Mouse (Mus musculus) forebrain, embryonic 10.5 days (tissue): ENCODE data around the gene Gstm2. TPM values are rescaled to one million over a fixed set of nuclear protein-coding genes. Genes with fewer than 3 reads are reported as not detected.
A peak's percentile ranks its signal among the peaks of the same experiment; 100 is the strongest.
"Not testable (repeated sequence)": the region's sequence is repeated elsewhere in the genome, so short reads cannot be mapped to it uniquely, and the experiment has no call there.

Source experiments
- DNase-seq: peaks from one replicate; pipeline ENCODE4 v3.0.0-alpha.2; 2017; ENCODE audit warnings: low spot score; ENCODE audit errors: extremely low spot score
- H3K27ac ChIP-seq: fragments of 300-500 bp; sonication (generic); 2 replicates; pipeline ENCODE4 v1.5.1; 2016; ENCODE audit warnings: mild to moderate bottlenecking
- H3K27me3 ChIP-seq: fragments of 300-500 bp; sonication (generic); 2 replicates; pipeline ENCODE4 v1.6.1; 2016; ENCODE audit warnings: mild to moderate bottlenecking; ENCODE audit not compliant: poor library complexity, severe bottlenecking
- H3K36me3 ChIP-seq: fragments of 300-500 bp; sonication (generic); replicated peaks from 2 replicates; pipeline ENCODE4 v1.6.1; 2016; ENCODE audit warnings: mild to moderate bottlenecking, moderate library complexity
- H3K4me1 ChIP-seq: fragments of 300-500 bp; sonication (generic); 2 replicates; pipeline ENCODE4 v1.6.1; 2016
- H3K4me3 ChIP-seq: fragments of 300-500 bp; sonication (generic); 2 replicates; pipeline ENCODE4 v1.5.1; 2016; ENCODE audit warnings: mild to moderate bottlenecking, moderate library complexity
- H3K9me3 ChIP-seq: fragments of 300-500 bp; sonication (generic); 2 replicates; pipeline ENCODE4 v1.6.1; 2016; ENCODE audit warnings: mild to moderate bottlenecking, moderate library complexity
- WGBS: fragments of 180-500 bp; shearing (Covaris S2); methylation state at CpG from one replicate; pipeline ENCODE4 v1.1.7; 2016; 5-methylcytosine and 5-hydroxymethylcytosine counted together
- polyA plus RNA-seq: library from polyadenylated mRNA; unstranded; fragments of >200 nt; fragmentation: Nextera tagmentation; extraction: Ambion mirVana; gene quantifications from 2 replicates; pipeline ENCODE4 v1.2.1, GENCODE M21; 2016

Gstm2 gene
- polyA plus RNA-seq, 1 experiment from 2014 or later: 10.2 TPM

DNA sequence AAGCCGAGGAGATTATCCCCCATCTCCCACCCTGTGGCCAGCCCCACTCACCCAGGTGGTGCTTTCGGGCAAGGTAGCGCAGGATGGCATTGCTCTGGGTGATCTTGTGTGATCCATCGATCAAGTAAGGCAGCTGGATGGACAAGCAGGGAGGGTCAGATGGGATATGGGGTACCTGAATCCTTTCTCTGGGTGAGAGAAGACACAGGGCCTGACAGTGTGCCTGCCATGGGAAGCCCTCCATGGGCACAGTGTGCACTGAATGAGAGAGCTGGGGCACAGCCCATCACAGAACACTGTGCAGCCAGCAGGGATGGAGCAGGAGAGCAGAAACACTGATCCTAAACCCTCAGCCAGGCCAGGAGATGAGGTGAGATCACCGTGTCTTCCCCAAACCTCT lies 30.2 kb upstream of the Gstm2 start:
- H3K4me3 ChIP-seq: peak overlapping the region; percentile 60
- H3K9me3 ChIP-seq, H3K27me3 ChIP-seq, DNase-seq, H3K27ac ChIP-seq, H3K36me3 ChIP-seq: not testable (repeated sequence)
- WGBS: 84% methylated on average over 5 of the region's 5 CpGs
- H3K4me1 ChIP-seq: peaks cover 37% of the 10 kb centered on the region

DNA sequence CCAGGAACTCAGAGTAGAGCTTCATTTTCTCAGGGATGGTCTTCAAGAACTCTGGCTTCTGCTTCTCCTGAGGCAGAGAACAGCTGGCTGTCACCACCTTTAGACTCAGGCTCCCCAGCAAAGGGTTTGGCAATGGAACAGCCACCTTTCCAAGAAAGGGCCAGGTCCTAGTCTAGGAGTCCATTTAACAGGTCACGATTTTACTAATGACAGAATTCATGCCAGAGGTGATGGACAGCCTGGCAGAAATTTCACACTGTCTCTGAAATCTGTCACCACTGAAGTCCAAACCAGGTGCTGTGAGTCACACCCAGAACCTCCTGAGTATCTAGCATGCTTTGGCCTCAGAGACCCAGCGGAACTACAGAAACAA lies 28.7 kb upstream of the Gstm2 start:
- Histone ChIP-seq H3K27ac (no peak overlapping the region), H3K4me3 (no peak overlapping the region), H3K4me1 (peaks cover 41% of the 10 kb centered on the region), H3K36me3 (no peaks in the 10 kb centered on the region), H3K27me3 (peaks cover 6% of the 10 kb centered on the region), H3K9me3 (no peaks in the 10 kb centered on the region)
- 88% methylated on average over 2 of the region's 2 CpGs for WGBS
- DNase-seq: no peak

DNA sequence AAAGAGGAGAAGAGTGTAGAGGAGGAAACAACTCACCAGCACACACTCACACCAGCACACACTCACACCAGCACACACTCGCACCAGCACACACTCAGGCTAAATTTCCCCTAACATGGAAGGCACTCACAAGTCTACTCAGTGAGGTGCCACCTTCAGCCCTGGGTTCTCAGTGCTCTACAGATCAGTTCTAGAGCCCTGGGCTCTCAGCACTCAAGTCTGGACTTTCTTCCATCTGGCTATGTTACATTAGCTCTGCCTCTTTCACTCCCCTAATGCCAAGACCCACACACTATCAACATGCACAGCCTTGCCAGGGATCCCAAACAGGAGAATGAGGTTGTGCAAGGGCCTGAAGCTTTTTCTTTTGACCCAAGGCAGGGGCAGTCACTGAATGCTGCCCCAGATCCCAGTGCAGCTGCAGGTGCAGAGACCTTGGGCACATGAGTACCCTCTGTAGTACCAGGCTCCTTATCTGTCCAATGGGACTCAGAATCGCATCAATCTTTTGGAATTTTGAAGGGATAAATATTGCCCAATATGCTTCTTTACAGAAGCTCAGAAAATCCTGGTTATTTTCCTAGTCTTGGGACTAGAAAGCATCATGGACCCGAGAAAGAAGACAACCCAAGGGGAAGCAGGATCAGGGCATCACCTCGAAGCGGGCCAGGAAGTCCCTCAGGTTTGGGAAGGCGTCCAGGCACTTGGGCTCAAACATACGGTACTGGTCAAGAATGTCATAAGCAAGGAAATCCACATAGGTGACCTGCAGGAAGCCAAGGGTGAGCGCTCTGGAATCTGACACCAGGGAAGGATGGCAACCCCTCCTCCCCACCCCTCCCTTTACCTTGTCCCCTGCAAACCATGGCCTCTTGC lies 28.1 kb upstream of the Gstm2 start:
- no peaks in the 10 kb centered on the region for H3K9me3 ChIP-seq
- H3K36me3 ChIP-seq: no peaks in the 10 kb centered on the region
- peaks cover 6% of the 10 kb centered on the region for H3K27me3 ChIP-seq
- no peak for DNase-seq
- 87% methylated on average over 8 of the region's 8 CpGs for WGBS
- peaks cover 41% of the 10 kb centered on the region for H3K4me1 ChIP-seq
- no peak overlapping the region for H3K27ac ChIP-seq
- H3K4me3 ChIP-seq: no peak overlapping the region

DNA sequence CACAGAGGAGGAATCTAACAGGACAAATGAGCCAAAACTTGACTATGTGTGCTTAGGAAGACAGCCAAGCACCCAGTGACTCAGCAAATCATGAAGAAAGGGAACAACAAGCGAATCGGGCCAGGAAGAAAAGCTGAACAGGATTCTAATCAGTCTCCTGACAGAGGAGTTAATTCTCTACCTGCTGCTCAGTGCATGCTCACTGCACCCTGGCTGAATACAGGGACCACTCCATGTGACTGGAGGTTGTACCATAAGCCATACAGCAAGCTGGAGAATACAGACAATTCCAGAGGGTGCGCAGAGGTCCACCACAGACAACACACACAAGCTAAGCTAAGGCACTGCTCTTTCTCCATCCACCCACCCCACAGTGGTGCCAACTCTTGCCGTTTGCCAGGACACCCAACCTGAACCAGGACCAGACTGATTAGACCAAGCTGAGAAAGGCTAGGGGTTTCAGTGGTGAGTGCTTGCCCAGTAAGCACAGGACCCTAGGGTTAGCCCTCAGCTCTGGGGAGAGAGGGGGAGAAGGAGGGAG lies 27.1 kb upstream of the Gstm2 start:
- H3K27me3 ChIP-seq: peaks cover 6% of the 10 kb centered on the region
- no peaks in the 10 kb centered on the region for H3K9me3 ChIP-seq
- no peak for DNase-seq
- no peak overlapping the region for H3K4me3 ChIP-seq
- peaks cover 37% of the 10 kb centered on the region for H3K4me1 ChIP-seq
- no peak overlapping the region for H3K27ac ChIP-seq
- 89% methylated on average over 4 of the region's 4 CpGs for WGBS
- H3K36me3 ChIP-seq: no peaks in the 10 kb centered on the region

DNA sequence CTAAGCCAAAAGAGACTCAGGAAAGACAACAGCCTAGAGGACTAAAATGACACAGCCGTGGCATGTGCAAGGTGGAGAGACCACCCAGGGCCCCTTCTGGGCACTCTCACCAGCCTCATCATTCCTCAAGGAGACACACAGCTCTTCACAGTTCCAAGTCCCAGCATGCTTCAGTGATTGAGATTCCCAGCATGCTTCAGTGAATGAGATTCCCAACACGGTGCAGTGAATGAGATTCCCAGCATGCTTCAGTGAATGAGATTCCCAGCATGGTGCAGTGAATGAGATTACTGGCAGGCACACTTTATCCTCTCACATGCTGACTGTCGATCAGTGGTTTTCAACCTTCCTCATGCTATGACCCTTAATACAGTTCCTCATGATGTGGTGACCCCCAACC lies 25.3 kb upstream of the Gstm2 start:
- WGBS: 52% methylated on average over 3 of the region's 3 CpGs
- no peak for DNase-seq
- H3K4me1 ChIP-seq: peaks cover 21% of the 10 kb centered on the region
- H3K9me3 ChIP-seq: no peaks in the 10 kb centered on the region
- H3K4me3 ChIP-seq: no peak overlapping the region
- no peaks in the 10 kb centered on the region for H3K36me3 ChIP-seq
- no peak overlapping the region for H3K27ac ChIP-seq
- H3K27me3 ChIP-seq: peaks cover 5% of the 10 kb centered on the region

DNA sequence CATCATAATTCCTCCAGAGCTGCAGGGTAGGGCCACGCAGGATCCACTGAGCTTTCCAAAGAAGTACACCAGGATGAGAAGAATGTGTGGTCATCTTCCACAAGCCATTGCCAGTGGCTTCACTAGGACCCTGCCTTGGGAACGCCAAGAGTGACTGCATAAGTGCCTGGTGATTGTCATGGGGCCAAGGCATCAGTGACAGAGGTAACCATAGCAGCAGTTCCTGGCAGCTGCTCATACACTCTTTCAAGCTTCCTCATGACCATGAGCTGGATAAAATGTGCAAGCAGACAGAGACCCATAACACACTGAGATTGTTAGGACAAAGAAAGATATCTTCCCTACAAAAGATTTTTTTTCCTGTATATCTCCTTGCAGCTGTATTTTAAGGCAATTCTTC lies 24.0 kb upstream of the Gstm2 start:
- Histone ChIP-seq H3K4me1 (peaks cover 17% of the 10 kb centered on the region), H3K36me3 (no peaks in the 10 kb centered on the region), H3K9me3 (no peaks in the 10 kb centered on the region), H3K27me3 (no peaks in the 10 kb centered on the region), H3K27ac (no peak overlapping the region), H3K4me3 (no peak overlapping the region)
- 92% methylated on average over 2 of the region's 2 CpGs for WGBS
- no peak for DNase-seq

DNA sequence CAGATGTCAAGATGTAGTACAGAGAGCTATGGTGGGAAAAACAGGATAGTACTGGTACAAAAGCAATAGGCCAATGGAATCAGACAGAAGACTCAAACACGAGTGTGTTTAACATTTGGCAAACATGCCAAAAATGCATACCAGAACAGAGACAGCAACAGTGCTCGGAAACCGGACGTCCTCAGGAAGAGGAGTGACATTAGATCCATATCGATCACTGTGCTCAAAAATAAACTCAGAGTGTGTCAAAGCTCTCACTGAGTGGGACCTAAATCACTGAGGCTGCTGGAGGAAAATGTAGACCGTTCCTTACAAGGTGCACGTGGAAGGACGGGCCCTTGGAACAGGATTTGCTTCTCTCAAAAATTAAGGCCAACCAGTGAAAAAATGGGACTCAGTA lies 15.8 kb upstream of the Gstm2 start:
- no peak for DNase-seq
- Histone ChIP-seq H3K4me3 (no peak overlapping the region), H3K9me3 (no peaks in the 10 kb centered on the region), H3K27me3 (no peaks in the 10 kb centered on the region), H3K36me3 (no peaks in the 10 kb centered on the region), H3K27ac (no peak overlapping the region), H3K4me1 (0 out of 2 replicates have a peak, but pooled peaks cover 2% of the 10 kb centered on the region)
- WGBS: 89% methylated on average over 8 of the region's 8 CpGs

DNA sequence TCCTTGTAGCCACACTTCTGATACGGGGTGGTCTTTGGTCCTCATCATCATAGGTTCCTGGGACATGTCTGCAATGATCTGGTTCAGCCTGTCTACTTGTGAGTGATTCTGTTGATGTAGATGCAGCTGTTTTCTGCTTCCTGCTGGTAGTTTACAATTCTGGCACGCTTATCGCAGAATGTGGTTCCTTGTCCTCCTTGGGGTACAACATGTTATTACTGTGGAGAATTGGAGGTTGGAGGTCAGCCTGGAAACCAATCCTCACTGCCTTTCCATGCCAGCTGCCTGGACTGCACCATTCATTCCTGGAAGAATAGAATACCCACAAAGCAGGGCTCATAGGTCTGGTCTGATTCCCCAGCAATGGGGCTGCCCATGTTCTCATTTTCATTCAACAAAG lies 13.2 kb upstream of the Gstm2 start:
- Histone ChIP-seq H3K4me3 (no peak overlapping the region), H3K36me3 (no peaks in the 10 kb centered on the region)
- WGBS: 95% methylated on average over 3 of the region's 3 CpGs

DNA sequence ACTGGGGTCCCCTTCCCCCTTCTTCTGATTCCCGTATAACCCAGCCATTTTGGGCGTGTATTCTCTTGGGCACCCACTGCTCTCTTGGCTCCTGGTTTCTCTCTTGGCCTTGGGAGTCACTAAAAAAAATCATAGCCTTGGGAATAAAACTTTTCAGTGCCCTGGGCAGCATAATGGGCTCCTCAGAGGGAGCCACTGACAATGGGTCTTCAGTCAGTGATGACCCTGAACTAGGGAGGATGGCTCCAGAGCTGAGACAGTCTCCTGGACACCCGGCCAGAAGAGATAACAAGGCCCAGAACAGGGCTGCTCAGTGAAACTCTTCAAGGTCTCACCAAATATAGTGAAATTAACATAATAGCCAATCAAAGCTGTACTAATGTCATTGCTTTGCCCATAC lies 12.3 kb upstream of the Gstm2 start:
- Histone ChIP-seq H3K9me3 (no peaks in the 10 kb centered on the region), H3K4me1 (0 out of 2 replicates have a peak, but pooled peaks cover 5% of the 10 kb centered on the region), H3K36me3 (no peaks in the 10 kb centered on the region), H3K27me3 (no peaks in the 10 kb centered on the region), H3K27ac (no peak overlapping the region), H3K4me3 (no peak overlapping the region)
- DNase-seq: no peak
- 88% methylated on average over 3 of the region's 3 CpGs for WGBS

More for the DNA sequence above, 13.2 kb upstream of the Gstm2 start:
- no peaks in the 10 kb centered on the region for H3K9me3 ChIP-seq
- DNase-seq: no peak
- H3K27ac ChIP-seq: no peak overlapping the region
- 0 out of 2 replicates have a peak, but pooled peaks cover 5% of the 10 kb centered on the region for H3K4me1 ChIP-seq
- H3K27me3 ChIP-seq: no peaks in the 10 kb centered on the region

DNA sequence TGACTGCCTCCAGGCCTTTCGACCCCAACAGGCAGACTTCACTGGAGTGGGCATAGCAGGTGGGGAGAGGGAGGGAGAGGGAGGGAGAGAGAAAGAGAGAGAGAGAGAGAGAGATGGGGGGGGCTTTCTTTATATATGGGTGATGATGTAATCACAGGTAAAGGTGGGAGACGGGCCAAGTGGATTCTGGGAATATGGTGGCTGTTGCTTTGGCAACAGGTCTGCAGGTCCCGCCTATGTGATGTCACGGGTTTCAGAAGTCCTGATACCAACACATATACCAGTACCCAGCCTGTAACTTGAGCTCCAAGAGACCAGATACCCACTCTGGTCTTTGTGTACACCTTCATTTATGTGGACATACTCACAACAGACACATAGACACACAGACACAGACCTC lies 10.3 kb upstream of the Gstm2 start:
- H3K4me3 ChIP-seq: no peak overlapping the region
- no peaks in the 10 kb centered on the region for H3K9me3 ChIP-seq
- H3K4me1 ChIP-seq: 0 out of 2 replicates have a peak, but pooled peaks cover 5% of the 10 kb centered on the region
- H3K27me3 ChIP-seq: no peaks in the 10 kb centered on the region
- no peak for DNase-seq
- H3K27ac ChIP-seq: no peak overlapping the region
- WGBS: 86% methylated on average over 4 of the region's 4 CpGs
- H3K36me3 ChIP-seq: no peaks in the 10 kb centered on the region

DNA sequence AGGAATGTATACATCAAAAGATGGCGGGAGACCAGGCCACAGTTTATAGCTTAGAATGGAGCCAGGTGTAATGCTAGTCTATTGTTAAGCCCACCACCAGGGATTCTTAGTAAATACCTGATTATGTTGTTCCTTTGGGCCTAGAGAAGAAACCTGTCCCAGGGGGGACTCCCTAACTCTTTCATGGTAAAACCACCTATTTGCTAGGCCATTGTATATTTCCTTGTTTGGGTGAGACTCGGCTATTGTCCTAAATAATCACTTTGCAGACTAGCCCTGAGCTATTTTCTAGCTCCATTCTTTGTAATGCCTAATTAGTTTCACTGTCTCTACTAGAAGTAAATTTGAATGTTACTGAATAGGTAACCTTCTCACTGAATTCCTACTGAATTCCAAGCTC lies 9.7 kb upstream of the Gstm2 start:
- not testable (repeated sequence) for DNase-seq, H3K27me3 ChIP-seq, H3K36me3 ChIP-seq, H3K27ac ChIP-seq, H3K4me1 ChIP-seq, H3K9me3 ChIP-seq, H3K4me3 ChIP-seq
- WGBS: 64% methylated on average over 2 of the region's 2 CpGs

DNA sequence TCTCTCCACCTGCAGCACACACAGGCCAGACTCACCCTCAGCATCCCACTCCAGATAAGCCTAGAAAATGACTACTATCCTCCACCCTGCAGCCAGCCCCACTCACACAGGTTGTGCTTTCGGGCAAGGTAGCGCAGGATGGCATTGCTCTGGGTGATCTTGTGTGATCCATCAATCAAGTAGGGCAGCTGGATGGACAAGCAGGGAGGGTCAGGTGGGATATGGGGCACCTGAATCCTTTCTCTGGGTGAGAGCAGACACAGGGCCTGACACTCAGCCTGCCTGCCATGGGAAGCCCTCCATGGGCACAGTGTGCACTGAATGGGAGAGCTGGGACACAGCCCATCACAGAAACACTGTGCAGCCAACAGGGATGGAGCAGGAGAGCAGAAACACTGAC lies 1.1 kb downstream of the Gstm2 start:
- H3K27ac ChIP-seq, H3K36me3 ChIP-seq, DNase-seq, H3K9me3 ChIP-seq, H3K4me3 ChIP-seq, H3K27me3 ChIP-seq: not testable (repeated sequence)
- WGBS: 89% methylated on average over 2 of the region's 2 CpGs
- peaks cover 10% of the 10 kb centered on the region; the same call in 1 of the 2 replicates for H3K4me1 ChIP-seq

DNA sequence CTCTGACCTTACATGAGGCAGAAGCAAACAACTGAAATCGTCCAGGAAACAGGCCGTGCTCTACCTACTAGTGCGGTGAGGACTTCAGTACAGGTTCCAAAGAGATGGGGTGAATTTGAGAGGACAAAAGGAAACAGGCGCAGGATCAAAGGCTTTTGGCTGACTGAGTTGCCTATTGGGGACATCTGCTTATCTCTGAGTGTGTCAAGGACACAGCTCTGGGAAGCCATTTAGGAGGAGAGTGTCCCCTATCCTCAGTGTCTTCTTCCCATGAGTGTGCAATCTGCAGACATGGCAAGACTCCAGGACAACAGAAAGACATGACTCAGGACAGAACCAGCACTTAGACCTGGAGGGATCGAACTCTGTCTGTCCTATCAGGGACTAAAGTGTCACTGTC lies 1.8 kb downstream of the Gstm2 start:
- 86% methylated on average over 5 of the region's 5 CpGs for WGBS
- DNase-seq: no peak
- no peaks in the 10 kb centered on the region for H3K36me3 ChIP-seq
- H3K4me3 ChIP-seq: no peak overlapping the region
- no peaks in the 10 kb centered on the region for H3K9me3 ChIP-seq
- no peak overlapping the region for H3K27ac ChIP-seq
- no peaks in the 10 kb centered on the region for H3K27me3 ChIP-seq
- H3K4me1 ChIP-seq: peaks cover 10% of the 10 kb centered on the region; the same call in 1 of the 2 replicates
